Mouse (Mus musculus) heart, adult 18-20 months (tissue): ENCODE results near the gene Lmbrd1. TPM values are rescaled to one million over a fixed set of nuclear protein-coding genes. Genes with fewer than 3 reads are reported as not detected.
"Not testable (repeated sequence)": the region's sequence is repeated elsewhere in the genome, so short reads cannot be mapped to it uniquely, and the experiment has no call there.

Source experiments
- DNase-seq, 2 experiments: peaks; one replicate each; pipeline ENCODE4 v3.0.0; 2021 to 2022; ENCODE audit warnings: mixed read lengths in 1 of 2
- long read RNA-seq, 2 experiments: library from polyadenylated mRNA; stranded (forward); transcript quantifications; one replicate each; pipeline ENCODE4 v2.0.0; 2021
- total RNA-seq, 2 experiments: library from RNA; stranded (reverse); gene quantifications; 2 replicates each; pipeline ENCODE4 v1.2.3; 2021

Lmbrd1 gene
- total RNA-seq: 10 to 100 TPM; 38.9 to 45.4 TPM
- long read RNA-seq, experiment 1, full-length matches to known transcripts: 42 of 52 reads
- long read RNA-seq, experiment 1, partial matches to known transcripts: 1 of 52 reads
- long read RNA-seq, experiment 1, other reads (novel, unspliced or antisense): 9 of 52 reads
- long read RNA-seq, experiment 2, full-length matches to known transcripts: 16 of 20 reads
- long read RNA-seq, experiment 2, partial matches to known transcripts: 1 of 20 reads
- long read RNA-seq, experiment 2, other reads (novel, unspliced or antisense): 3 of 20 reads

DNA sequence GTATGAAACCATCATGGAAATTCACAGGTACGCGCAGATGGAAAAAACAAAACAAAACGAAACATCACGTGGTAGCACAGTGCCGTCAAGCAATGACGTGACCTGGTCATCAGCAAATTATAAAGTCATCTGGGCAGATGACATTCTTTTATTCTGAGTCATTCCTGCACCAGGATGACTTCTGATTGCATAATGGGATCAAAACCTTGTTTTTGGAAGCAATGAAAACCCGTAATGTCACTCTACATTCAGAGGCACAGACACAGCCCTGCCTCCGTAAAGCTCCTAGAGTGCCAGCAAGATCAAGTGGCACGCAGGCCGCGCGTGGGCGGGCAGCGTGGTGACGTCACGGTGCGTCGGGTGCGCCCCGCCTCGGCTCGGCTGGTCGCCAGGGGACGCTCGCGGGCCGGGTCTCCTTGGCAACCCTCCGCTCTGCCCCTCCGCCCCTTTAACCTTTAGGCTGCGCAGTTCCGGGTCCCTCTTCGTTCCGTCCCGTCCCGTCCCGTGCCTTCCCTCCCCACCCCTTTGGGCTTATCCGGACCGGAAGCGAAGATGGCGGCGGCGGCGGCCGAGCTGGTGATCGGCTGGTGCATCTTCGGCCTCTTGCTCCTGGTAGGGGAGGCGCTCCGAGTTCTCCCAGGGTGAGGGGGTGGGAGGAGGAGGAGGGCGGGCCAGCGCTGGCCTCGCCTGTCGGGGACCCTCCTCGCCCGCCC, at the start of gene Lmbrd1:
TSS of gene Lmbrd1 (plus strand) at position 426 of the 713 bp plus-strand sequence.
- peak; percentile 95 to 97 for DNase-seq

DNA sequence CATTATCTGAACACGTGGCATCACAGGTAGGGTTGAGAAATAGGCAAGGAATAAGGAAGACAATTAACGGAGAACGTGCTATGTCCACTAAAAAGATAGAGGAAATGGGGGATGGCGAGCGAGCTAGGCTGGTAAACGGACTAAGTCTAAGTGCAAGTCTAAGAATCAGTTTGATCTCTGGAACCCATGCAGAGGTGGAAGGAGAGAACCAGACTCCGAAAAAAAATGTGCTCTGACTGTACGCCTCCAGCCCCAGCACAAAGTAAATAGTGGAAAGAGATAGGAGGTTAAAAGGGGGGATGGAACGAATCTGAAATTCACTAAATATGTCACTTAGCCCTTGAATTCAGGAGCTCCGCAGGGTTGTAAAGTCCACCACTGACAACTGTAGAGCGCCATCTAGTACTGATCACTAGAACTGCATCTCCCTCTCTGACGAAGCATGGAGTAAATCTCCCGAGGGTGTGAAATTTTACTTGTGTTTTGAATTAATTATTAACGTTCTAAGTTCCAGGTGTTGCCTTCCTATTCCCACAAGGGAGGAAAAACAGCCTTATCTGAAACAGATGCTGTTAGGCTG, 44.8 kb upstream of the Lmbrd1 start:
- peak in 1 of 2 experiments; percentile 16 for DNase-seq

DNA sequence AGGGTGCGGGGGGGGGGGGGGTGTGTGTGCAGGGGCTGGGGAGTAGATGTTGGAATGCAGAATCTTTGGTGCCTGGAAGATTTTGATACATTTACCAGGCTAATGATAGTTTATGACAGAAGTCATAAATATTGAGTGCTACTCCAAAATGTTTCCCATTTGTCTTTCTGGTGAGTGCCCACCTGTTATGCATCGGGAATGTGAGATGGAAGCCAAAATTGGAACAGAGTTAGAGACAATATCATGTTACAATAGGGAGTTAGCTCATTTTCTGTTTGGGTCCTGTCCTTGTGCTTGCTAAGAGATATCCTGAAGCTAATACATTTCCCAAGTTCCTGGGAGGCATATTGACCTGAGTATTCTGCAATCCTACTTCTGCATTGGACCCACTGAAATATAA, 28.3 kb upstream of the Lmbrd1 start:
- DNase-seq: no peak

DNA sequence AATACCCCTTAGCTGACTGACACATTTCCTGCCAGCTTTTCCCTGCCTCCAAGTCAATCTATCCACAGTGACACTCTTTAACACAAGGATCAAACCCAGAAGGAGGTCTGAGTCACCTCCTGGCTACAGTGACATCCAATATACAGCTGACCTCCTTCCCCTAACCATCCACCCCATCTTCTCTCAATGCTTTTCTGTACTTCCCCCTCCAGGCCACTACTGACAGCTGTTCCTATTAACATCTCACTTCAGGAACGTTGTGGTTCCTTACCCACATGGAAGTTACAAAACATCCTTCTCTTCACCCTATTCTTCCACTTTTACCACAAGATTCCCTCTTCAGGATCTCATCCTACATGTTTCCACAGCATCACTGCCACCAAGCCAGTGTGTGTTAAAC, 18.5 kb upstream of the Lmbrd1 start:
- no peak for DNase-seq

DNA sequence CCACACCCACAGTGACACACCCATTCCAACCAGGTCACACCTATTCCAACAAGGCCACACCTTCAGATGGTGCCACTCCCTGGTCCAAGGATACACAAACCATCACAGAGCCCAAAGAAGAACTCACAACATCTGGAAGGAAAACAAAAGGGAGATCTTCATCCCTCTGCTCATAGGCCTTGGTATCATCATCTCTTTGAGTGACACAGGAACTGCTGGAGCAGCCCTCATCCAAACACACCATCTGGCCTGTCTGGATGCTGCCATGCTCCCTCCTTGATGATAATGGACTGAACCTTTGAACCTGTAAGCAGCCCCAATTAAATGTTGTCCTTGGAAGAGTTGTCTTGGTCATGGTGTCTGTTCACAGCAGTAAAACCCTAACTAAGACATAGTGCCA, 17.8 kb upstream of the Lmbrd1 start:
- DNase-seq: not testable (repeated sequence)

DNA sequence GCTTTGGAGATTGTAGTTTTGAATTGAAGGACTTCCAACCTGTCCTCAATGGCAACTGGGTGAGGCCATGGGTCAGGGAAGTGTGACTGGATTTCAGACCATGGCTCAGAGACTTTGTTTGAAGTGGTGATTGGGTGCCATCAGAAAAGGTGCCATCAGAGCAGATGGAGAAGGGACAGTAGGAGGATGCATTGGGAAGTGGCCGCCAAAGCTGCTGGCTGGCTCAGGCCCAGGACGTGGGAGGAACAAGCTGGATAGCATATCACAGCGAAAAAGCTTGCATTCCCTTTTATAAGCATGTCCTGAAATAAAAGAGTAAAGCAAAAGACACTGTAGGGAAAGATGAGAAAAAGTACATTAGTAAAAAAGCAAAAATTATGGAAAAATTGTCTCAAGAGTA, 16.9 kb upstream of the Lmbrd1 start:
- DNase-seq: no peak

DNA sequence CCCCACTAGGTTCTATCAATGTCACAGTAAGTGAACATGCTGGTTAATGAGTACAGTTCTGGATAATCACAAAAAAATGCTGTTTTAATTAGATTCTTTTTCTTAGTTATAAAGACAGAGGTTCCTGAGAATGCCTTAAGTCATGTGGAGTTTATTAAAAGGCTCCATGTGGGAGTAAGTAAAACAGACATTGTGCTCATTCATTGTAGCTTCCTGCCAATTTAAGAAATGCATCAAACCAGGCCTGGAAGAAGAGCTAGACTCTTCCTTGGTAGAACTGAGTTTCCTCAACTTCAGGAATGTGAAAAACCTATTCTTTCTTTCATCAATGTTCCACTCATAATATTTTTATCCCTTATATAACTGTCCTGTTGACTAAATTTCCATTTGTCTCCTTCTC, 14.3 kb upstream of the Lmbrd1 start:
- DNase-seq: no peak

DNA sequence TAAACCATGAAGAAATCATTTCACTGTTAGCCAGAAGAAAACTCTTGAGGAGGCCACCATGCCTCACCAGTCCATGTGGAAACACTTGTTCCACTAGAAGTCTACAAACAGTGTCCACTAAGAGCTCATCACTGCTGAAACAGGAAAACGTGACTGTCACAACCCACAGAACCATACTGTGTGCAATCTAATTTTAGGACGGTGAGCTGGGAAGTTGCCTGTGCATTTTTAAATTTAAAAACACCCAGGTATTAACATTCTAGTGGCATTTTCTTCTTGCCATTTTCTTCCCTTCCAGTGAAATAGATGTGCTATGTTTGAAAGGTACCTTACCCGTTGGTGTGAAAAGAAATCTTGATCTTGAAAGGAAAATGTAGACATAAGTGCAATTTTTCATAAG, 5.2 kb upstream of the Lmbrd1 start:
- no peak for DNase-seq

DNA sequence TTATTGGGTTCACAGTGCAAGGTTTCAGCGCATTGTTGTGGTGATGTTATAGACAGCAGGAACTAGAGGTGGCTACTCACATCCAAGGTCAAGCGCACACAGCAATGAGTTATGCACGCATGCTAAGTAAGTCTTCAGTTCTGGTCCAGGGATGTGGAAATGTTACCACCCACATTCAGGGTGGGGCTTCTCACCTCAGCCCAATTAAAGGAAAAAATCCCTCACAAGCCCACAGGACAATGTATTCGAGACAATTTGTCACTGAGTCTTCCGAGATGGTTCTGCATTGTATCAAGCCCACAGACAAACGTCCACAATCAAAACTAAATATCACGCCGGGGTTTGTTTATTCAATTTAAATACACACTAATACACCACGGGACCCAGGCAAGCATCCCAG, 724 bp upstream of the Lmbrd1 start:
- DNase-seq: peak in 1 of 2 experiments; percentile 19

DNA sequence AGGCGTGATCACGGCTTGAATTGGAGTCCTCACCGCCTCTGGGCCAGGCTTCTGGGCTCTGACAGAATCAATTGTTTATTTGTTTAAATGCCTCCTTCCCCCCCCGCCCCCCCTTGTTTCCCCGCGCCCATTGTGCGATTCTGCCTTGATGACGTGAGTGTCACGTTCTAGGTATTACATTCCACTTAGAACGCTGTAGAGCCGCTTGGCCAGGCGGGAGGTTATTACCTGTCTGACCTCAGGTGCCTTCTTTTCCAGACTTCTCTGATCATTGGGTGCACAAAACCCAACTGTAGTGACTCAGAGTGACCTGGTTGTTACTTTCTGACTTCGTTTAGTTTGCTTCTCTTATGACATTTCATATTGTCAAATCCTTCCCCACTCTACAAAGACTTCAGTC, 641 bp downstream of the Lmbrd1 start:
- DNase-seq: peak in 1 of 2 experiments; percentile 33

DNA sequence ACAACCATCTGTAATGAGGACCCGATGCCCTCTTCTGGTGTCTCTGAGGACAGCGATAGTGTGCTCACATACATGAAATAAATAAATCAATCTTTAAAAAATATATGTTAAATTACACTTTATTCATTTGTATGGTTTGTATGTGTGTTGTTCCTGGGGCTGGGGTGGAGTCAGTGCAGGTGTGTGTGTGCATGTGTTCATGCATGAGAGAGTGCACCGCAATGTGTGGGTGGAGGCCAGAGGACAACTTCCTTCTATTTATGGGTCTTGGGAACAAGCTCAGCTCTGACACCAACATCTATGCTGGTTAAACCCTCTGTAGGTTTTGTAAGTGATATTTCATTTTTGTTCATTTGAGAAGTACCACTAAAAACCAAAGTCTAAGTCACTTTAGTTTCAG, 2.6 kb downstream of the Lmbrd1 start:
- DNase-seq: peak in 1 of 2 experiments; percentile 12

DNA sequence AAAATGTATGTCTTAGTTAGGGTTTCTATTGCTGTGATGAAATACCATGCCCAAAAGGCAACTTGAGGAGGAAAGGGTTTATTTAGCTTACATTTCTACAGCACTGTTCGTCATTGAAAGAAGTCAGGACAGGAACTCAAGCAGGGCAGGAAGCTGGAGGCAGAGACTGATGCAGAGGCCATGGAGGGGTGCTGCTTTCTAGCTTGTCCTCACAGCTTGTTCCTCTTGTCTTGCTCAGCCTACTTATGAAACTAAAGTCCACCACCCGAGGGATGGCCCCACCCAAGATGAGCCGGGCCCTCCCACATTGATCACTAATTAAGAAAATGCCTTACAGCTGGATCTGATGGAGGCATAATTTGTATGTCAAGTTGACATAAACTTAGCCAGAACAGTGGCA, 3.5 kb downstream of the Lmbrd1 start:
- no peak for DNase-seq

DNA sequence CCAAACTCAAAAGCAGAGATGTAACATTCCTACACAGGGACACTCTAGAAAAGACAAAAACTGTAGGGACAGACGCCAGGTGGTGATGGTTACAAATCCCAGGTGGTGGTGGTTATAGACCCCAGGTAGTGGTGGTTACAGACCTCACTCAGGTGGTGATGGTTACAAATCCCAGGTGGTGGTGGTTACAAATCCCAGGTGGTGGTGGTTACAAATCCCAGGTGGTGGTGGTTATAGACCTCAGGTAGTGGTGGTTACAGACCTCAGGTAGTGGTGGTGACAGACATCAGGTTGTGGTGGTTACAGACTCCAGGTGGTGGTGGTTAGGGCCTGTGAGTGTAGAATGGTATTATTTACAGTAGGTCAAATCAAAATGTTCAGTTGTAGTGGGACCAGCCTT, 5.5 kb downstream of the Lmbrd1 start:
- no peak for DNase-seq

DNA sequence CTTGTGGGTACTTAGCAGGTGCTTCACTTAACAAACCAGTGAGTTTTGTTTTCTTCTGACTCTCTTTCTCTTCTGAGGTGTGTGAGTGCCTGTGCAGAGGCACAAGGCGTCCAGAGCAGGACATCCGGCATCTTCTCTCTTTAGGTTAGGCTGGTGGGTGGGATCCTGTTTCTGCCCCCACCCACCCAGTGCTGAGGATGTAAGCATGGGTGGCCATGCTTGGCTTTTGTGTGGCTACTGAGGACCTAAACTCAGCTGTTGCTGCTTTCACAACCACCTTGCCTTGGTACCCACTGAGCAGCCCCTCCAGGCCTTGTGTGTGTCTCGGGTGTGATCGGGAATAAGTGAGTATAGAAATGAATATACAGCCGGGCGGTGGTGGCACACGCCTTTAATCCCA, 7.2 kb downstream of the Lmbrd1 start:
- DNase-seq: peak in 1 of 2 experiments; percentile 11

DNA sequence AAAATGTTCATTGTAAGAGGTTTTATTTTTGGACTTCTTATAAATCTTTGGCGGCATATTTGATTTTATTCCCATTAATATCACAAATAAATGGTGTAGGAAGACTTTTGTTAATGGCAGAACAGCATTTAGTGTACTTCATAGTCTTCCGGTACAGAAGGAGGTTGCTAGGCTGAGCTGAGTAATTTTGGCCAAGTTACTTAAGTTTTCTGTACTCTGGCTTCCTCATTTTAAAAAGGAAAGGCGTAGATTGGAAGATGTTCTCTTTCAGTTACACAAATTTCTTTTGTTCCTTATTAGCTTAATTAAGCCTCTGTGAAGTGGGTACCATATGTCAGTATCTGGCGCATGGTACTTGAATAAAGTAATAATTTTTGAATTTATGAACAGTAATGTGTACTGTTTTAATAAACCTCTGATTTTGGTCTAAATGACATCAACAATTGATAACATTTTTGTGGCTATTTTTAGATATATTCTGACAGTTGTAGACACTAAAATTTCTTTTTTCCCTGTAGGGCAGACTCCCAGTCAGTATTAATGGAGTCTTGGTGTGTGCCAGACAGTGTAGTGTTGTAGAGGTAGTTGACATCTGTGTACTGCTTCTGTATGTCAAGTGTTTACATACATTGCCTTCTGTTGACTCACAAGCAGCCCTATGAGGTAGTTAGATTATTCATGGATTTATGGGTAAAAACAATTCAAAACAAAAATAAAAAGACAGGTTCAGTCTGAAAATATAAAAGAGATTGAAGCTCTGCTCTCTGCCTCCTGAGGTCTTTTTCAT, 8.0 kb downstream of the Lmbrd1 start:
- DNase-seq: no peak

DNA sequence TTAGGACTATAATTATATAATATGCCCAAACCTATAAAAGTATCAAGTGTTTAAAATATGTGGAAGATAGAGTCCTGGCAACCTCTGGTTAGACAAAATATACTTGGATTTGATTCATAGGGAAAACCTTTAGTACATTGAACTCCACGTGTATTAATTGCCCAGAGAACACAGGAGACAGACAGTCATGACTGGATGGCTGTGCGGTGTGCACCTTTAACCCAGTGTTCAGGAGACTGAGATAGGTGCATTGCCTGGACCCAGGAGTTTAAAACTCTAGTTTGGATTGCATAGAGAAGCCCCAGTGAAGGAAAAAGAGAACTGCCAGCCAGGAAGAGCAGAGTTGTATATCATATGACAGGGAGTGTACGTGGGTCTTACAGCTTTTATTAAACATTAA, 19.2 kb downstream of the Lmbrd1 start:
- DNase-seq: no peak

DNA sequence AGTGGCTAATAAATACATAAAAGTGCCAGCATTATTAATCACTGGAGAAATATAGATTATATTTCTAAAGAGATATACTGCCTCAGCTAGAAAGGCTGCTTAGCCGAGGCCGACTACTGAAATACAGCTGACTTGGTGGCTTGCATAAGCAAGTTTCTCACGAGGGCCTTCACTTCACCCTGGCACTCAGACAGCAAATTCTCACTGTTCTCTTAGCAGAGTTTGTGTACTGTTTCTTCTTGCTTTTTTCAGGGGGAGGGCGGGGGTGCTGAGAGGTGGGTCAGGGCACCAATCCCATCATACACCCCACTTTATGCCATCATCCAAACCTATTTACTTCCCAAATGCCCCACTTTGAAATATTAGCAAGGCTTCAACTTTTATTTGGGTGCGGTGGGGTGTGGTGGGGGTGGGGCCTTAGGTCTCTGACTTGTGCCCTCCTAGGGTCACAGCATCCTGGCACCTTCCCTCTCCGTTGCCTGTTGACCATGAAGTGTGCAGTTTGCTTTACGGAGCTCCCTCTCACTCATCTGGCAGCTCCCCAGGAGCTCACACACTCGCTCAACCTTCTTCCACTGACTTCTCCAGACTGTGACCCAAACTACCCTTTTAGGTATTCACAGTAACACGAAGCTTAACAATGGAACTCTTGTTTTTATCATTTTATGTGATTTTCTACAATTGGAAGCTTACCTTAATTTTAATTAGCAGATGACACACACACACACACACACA, 19.9 kb downstream of the Lmbrd1 start:
- DNase-seq: no peak

DNA sequence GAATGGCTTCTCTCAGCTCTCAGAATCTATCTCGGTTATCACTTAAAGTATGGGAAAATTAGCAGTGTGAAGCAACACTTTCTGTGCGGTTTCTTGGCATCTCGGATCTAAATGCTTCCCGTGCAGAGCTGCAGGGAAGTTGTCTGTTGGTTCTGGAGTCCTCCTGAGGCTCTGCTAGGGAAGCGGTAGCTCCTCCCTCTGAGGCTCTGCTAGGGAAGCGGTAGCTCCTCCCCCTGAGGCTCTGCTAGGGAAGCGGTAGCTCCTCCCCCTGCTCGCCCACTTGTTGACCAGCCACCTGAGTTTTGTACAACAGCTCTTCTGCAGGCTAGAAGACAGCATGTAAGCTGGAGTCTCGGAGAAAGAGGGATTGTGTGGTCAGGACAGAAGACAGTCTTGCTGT, 20.9 kb downstream of the Lmbrd1 start:
- DNase-seq: peak; percentile 54 to 75

DNA sequence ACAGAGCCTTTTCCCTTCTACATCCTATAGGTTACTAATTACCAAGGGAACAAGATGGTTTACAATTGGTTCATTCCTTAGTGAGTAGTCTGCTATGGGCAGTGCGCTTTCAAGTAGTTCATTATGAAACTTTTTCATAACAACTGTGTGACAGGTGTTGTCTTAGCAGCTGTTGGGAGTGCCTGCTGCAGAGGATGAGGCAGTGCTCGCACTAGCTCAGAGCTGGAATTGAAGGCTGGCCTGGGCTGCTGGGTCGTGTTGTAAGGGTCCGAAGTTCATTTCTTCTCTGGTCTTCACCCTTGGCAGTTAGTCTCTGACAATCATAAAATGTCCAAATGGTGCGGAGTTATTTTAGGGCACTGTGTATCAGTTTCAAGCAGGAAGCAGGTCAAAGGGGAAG, 21.8 kb downstream of the Lmbrd1 start:
- DNase-seq: no peak

DNA sequence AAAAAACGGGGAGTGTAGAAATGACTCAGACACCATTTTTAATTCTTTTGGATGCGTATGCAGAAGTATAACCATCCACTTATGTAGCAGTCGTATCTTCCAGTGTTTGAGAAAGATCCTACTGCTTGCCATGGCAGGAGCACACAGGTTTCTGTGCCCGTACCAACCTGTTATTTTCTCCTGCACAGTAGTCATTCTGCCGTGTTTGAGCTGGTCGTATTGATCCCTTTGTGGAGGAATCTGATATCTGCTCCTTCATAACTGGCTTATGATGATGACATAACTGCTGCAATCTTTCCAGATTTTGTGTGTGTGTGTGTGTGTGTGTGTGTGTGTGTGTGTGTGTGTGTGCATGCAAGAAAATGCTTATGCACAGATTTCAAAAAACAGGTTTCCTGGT, 25.4 kb downstream of the Lmbrd1 start:
- no peak for DNase-seq

DNA sequence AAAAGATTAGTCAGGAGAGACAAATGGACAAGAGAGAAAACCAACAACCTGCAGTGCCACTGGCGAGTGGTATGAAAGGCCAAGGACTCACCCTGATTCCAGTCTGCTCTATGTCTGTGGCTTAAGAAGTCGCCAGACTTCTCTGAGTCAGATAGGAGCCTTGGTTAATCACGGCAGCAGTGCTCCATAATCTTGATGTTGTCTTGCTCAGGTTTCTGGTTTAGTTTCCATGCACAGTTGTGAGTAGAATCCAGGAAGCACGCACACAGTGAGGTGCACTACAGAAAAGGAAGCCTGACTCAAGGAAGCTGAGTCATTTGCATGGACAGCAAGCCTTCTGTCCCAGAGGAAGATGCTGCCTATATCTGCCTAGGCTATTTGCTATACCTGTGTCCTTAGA, 37.9 kb downstream of the Lmbrd1 start:
- DNase-seq: no peak

DNA sequence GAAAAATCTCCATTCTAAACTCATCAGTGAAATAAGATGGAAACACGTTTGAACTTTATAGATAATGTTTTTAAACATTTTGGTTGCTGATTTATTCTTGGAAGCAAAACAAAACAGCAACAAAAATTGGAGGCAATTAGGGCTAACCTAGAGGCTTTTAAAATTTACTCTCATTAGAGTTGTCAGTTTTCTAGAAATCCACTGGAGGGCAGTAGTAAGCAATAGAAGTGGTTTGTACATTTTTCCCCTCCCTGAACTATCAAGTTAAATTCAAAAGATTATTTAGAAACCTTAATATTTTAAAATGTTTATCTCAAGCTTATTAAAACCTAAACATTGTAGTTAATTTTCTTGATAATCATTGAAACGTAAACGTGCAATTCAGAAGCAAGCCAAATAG, 41.2 kb downstream of the Lmbrd1 start:
- no peak for DNase-seq
